Mouse (Mus musculus): ENCODE measurements at regions not wholly inside any gene's neighbourhood (a gene's known extent, or its start where the extent isn't known, plus 50 kb on each side); places are given as distances from the start of the nearest gene placed in this dataset.
A peak's percentile ranks its signal among the peaks of the same experiment; 100 is the strongest.

DNA sequence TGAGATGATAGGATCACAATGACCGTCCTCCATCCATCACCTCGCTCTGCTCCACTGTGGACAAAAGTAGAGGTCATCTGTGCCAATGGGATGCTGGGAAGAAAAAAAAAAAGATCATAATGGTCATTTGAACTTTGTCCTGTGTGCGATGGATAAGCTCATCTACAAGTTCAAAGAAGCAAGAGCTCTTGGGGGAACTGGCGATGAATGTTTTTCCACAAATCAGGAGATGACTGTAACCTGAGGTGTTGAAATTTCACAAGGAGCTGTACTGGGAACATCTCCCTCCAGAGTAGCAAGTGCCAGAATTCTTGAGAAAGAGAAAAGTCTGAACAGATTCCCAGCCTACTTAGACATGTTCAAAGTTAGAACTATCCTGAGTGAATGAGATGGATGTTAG lies 287.0 kb downstream of the Tns3 start:
- no peak for DNase-seq (ENCODE audit: low spot score)

DNA sequence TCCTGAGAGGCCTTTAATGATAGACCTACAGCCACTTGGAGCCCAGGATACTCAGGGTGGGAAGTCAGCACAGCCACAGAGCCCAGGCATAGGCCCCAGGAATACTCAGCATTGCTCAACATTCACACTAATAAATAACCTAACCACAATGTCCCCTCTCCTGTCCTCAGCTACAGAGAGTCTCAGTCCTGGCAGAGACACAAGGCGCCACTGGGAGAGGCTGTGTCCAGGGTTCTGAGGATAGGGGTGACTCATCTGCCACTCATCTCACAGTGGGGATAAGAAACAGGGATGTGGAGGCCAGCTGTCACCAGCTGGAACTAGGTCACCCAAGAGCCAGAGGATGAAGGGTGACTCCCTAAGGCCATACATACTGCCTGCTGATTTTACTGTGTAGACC lies 298.8 kb downstream of the Tns3 start:
- DNase-seq (ENCODE audit: low spot score): no peak

DNA sequence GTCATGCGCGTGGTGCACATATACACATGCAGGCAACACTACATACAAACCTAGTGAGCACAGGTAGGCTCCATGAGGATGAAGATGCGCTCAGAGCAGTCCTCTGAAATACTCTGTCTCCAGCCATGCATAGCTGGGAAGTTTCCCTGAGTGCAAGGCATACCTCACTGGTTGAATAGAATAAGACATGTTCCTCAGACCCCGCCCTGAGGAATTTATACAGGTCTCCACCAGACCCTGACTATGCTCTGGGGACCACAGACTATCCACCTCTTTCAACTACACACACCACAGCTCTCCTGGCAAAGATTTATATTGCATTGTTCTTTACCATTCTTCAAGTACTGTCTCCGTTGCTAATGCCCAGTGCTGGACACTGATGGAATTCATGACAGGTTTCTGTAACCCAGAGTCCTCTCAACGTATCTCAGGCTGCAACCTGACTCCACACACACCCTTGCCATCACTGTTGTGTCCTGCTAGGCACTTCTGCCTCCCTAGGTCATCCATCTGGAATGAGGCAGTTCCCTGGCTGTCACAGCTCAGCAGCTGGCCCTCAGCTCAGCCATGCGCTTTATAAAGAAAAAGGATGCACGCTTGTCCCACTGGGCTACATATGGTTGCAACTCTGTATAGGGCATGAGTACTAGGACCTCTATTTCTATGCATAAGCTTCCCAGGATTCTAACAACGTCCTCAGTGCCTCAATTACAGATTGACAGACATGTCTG lies 299.5 kb downstream of the Tns3 start:
- no peak for DNase-seq (ENCODE audit: low spot score)

DNA sequence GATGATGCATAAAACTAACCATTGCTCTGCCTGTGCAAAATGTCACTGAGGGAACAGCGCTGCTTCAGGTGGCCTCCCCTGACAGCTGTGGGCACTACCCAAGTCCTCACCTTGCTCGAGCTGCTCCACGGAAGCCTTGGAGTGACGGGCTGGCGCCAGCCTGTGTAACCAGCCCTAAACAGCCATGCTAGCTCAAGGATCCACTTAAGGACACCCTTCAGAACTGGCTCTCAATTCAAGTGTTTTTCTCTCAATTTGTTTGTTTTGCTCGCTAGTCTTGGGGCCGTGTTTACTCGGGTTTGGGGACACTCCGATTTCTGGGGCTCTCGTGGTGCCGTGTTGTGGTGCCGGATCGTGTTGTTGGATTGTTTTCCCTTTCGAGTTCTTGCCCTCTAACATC lies 319.4 kb downstream of the Tns3 start:
- no peak for DNase-seq (ENCODE audit: low spot score)

DNA sequence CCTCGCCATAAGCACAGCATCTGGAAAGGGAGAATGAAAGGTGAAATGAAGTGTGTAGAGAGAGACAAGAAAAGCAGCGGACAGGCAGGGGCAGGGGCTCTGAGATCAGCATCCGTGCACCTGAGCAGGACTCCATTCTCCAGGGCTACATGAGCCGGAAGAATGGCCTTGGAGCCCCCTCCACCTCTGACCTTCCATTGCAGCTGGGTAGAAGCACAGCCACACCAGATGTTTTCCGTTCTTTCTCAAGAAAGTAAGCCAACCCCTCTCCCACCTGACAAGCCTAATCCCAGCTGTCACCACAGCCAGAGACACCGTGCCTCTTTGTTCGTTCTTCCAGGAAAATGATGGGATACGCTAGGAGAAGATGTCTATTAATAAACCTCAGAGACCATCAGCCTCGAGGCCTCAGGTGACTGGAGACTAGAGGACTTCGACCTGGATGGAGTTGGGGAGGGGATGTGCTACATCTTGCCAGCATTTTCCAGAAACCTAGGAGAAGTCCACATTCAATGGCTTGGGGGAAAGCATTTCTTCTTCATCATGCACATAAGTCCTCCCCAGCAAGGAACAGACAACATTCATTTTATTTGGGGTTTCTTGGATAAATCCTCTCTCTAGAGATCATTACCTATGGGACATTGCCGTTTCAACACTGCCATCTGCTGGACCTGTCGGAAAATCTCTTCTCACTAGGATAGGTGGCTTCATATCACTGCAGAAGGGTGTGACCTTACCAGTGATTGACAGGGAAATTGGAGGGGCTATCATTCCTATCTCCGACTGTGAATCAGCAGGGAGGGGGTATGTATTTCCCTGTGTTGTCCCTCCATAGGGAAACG lies 361.8 kb downstream of the Tns3 start:
- DNase-seq (ENCODE audit: low spot score): no peak

DNA sequence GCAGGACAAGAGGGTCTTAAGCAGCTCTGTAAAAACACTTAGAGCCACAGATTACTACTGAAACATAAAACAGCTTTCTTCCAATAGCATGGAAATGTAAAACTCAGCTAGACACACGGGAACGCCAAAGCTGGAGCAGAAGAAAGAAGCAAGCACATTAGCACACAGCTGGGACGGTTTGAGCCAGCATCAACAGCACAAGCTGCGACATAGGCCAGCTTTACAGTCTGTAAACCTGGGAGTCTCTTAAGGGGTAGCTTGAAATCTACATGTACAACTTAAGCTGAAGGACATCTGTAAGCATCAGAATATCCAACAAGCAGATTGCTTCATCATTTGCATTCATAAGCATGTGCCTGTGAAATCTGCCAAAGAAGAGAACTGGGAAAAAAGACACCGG lies 366.9 kb downstream of the Tns3 start:
- DNase-seq (ENCODE audit: low spot score): no peak

DNA sequence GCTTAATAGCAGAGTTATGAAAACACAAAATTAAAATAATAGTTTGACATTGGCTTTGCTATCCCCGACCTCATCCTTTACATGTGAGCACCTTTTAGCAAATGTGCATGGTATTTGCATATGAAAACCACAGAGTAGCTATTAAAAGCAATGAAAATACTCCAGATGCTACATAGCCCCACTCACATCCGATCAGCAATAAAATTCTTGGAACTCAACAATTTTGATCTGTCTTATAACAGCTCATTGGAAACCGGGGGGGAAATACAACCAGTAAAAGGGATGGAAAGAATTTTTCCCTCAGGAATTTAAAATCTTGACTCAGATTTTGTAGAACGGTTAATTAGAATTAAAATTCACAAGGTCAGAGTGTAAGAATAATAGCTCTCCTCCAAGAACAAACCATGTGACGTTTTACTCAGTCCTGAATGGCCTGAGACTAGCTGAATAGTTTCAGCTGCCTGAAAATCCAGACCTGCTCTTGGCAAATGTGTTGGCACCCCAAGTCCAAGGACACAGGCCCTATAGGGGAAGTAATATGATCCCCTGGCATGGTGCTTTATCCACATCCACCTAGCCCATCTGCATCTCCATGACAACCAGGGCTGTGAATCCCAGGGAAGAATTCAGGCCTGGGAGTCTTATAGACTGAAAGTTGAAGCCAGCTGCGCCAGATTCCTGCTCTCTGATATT lies 370.9 kb downstream of the Tns3 start:
- DNase-seq (ENCODE audit: low spot score): no peak

DNA sequence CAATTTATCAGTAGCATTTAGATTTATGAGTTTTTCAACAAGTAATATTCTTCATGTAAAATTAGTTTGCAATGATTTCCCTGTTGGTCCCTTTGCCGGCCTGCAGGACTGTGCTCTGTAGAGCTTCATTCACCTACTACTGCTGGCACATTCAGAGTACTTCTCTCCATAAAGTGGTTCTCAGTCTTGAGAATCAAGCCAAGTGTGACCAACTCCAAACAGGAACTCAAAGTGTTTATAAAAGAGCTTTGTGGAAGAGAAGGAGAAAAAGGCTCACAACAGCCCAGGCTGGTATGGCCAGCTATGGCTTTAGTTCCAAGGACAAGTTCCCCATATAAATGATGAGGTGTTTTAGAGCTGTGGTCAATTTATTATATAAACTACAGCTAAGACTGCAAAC lies 379.1 kb downstream of the Tns3 start:
- DNase-seq (ENCODE audit: low spot score): no peak

DNA sequence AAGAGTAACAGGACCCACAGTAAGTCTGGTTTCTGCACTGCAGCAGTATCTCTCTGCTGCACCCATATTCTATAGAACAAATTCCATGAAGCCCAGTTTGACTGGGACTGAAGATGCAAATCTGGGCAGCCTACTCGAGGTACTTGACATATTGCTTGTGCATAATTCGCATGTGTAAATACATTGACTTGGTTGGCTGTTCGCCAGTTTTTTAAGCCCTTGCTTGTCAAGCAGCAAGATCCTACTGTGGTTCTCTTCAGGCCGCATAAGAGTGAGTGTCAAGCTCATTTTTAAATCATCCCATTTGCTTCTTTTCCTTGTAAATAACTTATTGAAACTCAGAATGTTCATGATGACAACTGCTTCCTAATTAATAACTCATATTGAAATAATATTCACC lies 389.1 kb downstream of the Tns3 start:
- DNase-seq (ENCODE audit: low spot score): no peak

DNA sequence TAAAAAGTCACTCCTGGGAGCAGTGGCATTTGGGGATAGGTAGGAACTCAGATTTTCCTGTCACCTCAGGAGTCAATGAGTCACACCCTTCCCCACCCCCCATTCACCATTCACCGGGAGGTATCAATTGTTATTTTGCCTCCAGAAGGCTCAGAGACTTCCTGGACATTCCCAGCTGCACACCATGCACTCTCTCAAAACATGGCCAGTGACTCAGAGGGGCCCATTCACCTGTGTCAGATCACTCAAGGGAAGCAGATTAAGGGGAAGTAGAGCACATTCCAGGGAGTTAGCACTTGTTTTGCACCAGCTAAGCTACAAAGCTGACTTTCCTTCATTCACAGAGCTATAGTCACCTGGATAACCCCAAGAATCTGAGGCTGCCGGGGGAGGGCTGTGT lies 395.2 kb downstream of the Tns3 start:
- DNase-seq (ENCODE audit: low spot score): no peak

DNA sequence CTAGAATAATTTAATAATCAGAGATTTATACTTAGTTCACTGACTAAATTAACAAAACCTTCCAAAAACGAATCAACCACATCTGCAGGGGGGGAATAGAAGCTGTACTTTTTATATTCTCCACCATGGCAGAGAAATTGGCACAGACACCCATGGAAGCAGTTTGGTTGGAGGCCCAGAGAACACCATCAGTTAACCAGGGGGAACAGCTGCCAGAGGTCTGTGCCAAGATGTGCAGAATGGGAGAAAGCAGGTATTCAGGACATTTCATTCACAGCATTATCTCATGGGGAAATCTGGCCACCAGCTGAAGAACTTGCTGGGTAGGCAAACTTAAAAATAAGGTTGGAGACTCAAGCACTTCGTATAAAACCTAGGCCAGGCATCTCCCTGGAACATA lies 410.3 kb downstream of the Tns3 start:
- DNase-seq (ENCODE audit: low spot score): no peak

DNA sequence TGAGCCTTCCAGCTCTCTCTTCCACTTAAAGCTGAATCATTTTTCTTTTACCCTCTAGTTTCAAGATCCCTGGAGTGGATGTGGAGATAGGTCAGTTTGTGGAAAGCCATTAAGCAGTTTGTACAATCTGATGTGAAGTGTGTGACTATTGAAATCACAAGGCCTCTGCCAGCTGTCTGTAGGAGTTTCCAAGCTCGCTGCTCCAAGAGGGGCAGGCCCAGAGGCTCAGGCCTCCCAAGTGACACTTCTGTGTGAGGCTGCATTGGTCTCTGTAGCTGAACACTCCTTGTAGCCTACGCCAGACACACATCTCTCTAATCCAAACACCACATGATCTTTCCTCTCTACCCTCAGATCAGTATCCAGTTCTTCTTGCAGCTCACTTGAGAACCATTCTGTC lies 413.0 kb downstream of the Tns3 start:
- no peak for DNase-seq (ENCODE audit: low spot score)

DNA sequence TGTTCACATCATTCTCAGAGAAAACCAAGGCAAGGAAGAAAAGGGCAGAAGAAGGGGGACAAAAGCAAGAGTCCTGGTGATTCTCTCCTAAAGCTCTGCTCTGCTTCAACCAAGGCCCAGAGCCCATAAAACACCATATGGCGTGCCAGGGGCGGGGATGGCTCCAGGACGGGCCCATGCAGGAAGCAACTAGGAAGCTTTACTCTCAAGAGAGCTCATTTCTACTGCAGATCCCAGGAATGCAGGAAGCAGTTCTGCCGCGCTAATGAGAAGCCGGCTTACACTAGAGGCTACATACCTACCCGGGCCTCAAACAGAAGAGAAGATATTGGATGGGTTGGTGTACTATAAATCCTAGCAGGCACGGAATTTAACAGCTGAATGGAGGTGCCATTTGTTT lies 414.9 kb downstream of the Tns3 start:
- DNase-seq (ENCODE audit: low spot score): no peak

DNA sequence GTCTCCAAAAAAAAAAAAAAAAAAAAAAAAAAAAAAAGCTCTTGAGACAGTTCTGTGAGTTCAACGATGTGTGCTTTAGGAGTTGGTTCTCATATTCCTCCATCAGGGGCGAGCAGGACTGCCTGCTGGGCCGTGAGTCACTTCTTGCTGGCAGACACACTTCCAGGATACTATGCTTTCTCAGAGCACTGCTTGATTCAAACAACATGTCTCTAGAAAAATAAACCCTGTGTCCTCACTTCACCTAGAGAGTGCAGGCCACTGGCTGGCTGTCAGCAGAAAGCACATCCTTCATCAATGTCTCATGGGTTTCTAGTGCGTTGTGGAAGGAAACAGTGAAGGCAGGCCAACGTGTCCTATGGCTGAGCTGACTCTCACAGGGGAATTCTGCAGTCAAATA lies 416.8 kb downstream of the Tns3 start:
- no peak for DNase-seq (ENCODE audit: low spot score)

DNA sequence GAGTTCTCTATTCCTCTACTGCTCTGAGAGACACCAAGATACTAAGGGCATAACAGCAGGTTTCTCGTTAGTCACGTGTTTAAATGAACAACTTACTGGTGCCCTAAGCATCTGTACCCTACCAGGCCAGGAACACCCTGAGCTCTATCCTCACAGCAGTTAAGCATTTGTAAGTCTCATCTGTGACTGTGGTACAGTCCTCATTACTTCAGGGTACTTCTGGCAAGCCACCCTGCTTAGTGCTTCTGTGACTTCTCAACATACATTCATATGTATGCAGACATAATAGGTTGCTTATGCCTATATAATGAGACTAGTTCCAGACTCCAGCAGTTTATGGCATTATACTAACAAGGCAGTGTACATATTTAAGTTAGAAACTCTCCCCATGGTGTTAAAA lies 417.3 kb downstream of the Tns3 start:
- DNase-seq (ENCODE audit: low spot score): no peak

DNA sequence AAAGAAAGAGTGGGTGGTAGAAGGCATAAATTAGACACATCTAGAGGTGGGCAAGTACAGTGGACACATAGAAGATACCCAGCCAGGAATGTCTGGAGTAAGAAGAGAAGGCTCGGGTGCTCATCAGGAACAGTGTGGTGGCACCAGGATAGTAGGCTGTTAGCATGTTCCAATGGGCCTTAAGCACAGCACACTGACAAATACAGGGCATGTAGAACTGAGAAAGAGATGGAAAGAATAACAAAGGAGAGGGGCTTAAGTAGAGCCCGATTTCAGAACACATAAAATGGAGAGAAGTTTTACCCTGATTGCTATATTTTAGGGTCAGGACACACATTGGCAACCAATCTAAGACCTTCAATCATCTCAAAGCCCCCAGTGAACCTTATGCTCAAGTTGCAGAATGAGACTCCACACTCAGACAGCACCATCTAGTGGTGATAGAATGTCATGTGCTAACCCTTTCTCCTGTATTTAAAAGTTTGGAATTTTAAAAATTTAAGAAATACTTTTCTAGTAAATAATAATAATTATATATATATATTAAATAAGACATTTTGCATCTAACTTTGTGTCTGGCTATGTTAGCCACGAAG lies 418.8 kb downstream of the Tns3 start:
- DNase-seq (ENCODE audit: low spot score): no peak

DNA sequence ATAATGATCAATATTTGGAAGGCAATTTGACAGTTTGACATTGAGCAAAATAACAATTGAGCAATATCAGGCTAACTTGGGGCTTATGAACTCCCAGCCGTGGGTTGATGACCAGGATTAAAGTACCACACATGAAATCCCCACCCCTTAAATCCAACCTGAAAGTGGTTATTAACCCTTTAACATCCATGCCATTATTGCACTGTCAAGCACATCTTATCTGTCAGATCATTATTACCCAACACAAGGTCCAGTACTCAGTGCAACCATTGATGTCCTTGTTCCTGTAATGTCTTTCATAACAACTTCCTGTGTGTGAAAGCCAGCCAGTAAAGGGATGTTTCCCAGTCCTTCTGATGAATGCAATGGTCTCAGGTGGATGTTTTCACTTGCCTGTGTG lies 425.8 kb downstream of the Tns3 start:
- DNase-seq (ENCODE audit: low spot score): no peak

DNA sequence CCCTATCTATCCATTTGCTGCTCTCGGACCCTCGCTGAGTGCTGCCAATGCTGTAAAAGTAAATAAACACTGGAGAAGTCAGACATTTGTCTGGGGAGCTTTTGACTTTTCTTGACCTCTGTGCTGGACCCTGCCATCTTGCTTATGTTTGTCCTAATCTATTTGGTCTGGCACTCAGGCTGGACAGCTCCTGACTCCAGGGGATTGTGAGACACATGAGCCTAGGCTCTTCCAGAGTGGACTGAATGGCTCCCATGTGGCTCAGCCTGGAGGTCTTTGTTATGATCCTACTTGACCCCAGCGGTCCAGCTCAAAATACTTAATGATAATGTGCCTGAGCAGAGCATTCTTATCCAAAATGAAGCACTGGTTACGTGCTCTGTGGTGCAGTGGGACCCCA lies 426.8 kb downstream of the Tns3 start:
- DNase-seq (ENCODE audit: low spot score): no peak

DNA sequence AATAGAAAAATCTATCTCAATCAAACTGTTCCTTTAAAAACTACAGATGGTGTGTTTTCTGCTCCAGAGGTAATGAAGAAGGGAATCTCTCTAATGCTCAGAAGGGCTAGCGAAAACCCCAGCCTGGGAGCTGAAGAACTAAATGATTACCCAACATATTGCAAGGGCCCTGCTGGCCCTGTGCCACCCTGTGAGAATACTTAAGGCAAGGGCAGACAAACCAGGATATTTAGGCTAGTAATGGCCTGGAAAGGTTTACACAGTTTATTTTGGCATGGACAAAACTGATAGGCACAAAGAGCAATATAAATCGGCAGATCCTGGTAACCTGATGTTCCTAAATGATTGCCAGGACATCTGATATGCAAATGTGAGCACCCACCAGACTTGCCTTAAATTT lies 428.3 kb downstream of the Tns3 start:
- DNase-seq (ENCODE audit: low spot score): no peak

DNA sequence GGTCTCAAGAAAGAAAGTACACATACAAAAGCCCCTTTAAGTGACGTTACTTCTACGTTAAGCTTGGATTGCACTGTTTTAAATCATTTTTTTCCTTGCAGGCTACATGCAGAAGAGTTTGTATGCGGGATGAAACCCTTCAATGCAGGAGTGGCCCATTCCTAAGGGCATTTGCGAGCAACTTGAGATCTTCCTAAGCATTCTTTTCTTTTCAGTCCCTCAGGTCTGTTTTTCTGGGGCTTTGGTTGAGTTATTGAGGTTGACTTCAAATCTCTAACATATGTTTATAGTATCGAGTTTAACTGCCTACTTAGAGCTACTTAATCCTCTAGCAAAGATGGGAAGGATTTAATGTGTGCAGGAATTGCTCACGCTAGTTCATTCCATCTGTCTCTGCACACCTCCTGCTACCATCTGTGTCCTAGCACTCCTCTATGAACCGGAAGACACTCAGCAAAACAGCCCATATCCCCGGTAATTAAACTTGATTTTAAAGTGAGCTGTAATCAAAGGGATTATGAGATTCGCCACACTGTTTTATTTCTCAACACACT lies 431.6 kb downstream of the Tns3 start:
- DNase-seq (ENCODE audit: low spot score): no peak

DNA sequence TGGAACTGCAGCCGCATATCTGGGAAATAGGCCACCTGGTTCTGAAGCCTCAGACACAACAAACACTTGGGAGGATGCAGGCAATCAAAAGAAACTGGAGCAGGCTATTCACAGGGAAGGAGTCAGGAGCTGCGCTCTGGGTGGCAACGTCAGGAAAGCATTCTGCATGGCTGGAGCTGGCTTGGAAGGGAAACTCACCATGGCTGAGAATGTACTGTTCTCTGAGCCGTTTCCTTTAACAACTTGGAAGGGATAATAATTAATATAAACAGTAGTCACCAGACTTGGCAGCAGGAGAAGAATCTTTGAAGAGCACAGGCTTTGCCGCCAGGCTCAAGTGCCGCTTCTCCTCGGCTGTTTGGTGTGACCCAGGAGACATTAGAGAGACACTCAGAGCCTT lies 434.5 kb downstream of the Tns3 start:
- DNase-seq (ENCODE audit: low spot score): peak; percentile 3

DNA sequence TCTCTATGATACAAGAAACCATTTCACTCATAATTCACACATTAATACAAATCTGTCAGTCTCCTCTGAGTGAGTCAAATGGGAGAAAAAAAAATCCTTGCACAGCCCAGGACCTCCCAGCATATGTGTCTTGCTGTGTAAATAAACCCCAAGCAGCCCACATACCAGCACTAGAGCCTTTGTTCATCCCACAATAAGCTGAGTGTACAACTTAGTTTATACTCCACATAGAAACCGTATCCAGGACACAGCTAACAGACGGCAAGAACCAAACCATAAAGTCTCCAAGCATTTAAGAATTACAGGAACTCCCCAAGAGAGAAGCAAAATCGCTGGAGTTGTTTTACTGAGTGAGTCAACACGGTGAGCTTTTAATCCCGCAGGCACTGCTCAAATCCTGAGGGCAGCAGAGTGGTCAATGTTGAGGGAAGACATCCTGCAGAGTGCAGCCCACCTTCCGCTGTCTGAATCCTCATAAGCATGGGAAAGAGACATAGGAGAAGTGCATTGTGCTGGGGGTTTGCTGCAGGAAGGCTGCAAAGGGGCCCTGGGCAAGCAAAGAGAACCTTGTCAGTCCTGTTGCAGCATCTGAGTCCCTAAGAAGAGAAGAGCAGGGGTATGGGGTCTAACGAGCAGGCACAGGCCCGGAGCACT lies 436.4 kb downstream of the Tns3 start:
- no peak for DNase-seq (ENCODE audit: low spot score)

Data from ovary, adult 18-20 months (tissue).